Mouse (Mus musculus) retina, adult 2 months (tissue): Measurements from ENCODE around the gene Clic4.
"Not testable (repeated sequence)": the region's sequence is repeated elsewhere in the genome, so short reads cannot be mapped to it uniquely, and the experiment has no call there.

Source experiments
- DNase-seq: peaks from one replicate; pipeline ENCODE4 v3.0.0-alpha.2; 2012; ENCODE audit warnings: low read depth, low spot score

Clic4 gene

GRCm38 (mm10) chr4:135292477-135293089 lies 20.0 kb upstream of the Clic4 start:
- DNase-seq = no peak

- DNase-seq = no peak
These were observed 19.2 kb upstream of the Clic4 start for GRCm38 (mm10) chr4:135291841-135292240.

GRCm38 (mm10) chr4:135291199-135291598 lies 18.6 kb upstream of the Clic4 start:
- no peak for DNase-seq

- DNase-seq = no peak
These were observed 15.4 kb upstream of the Clic4 start for GRCm38 (mm10) chr4:135287975-135288374.

GRCm38 (mm10) chr4:135286833-135287395 lies 14.3 kb upstream of the Clic4 start:
- DNase-seq = no peak

GRCm38 (mm10) chr4:135286033-135286622 lies 13.5 kb upstream of the Clic4 start:
- no peak for DNase-seq

GRCm38 (mm10) chr4:135285436-135285835 lies 12.8 kb upstream of the Clic4 start:
- no peak for DNase-seq

GRCm38 (mm10) chr4:135283875-135284274 lies 11.3 kb upstream of the Clic4 start:
- no peak for DNase-seq

- DNase-seq = no peak
These were observed 10.8 kb upstream of the Clic4 start for GRCm38 (mm10) chr4:135283417-135283816.

- DNase-seq = no peak
These were observed 10.2 kb upstream of the Clic4 start for GRCm38 (mm10) chr4:135282651-135283290.

- not testable (repeated sequence) for DNase-seq
These were observed 7.4 kb upstream of the Clic4 start for GRCm38 (mm10) chr4:135280016-135280415.

GRCm38 (mm10) chr4:135276681-135277379 lies 4.2 kb upstream of the Clic4 start:
- no peak for DNase-seq

GRCm38 (mm10) chr4:135274761-135275160 lies 2.1 kb upstream of the Clic4 start:
- DNase-seq = no peak

- no peak for DNase-seq
These were observed 681 bp upstream of the Clic4 start for GRCm38 (mm10) chr4:135273307-135273682.

GRCm38 (mm10) chr4:135271881-135272616 lies 565 bp downstream of the Clic4 start:
- DNase-seq = no peak

GRCm38 (mm10) chr4:135271419-135271828 lies 1.2 kb downstream of the Clic4 start:
- no peak for DNase-seq

GRCm38 (mm10) chr4:135270476-135270875 lies 2.1 kb downstream of the Clic4 start:
- no peak for DNase-seq

GRCm38 (mm10) chr4:135269656-135270341 lies 2.8 kb downstream of the Clic4 start:
- no peak for DNase-seq

- DNase-seq = no peak
These were observed 5.1 kb downstream of the Clic4 start for GRCm38 (mm10) chr4:135267521-135267920.

- DNase-seq = no peak
These were observed 5.6 kb downstream of the Clic4 start for GRCm38 (mm10) chr4:135266987-135267386.

GRCm38 (mm10) chr4:135260434-135260833 lies 12.2 kb downstream of the Clic4 start:
- no peak for DNase-seq
